Mouse (Mus musculus): ENCODE data around the gene Greb1. TPM values are rescaled to one million over a fixed set of nuclear protein-coding genes. Genes with fewer than 3 reads are reported as not detected.

Gene Greb1
- polyA plus RNA-seq, 1 experiment: 0.44 TPM

DNA sequence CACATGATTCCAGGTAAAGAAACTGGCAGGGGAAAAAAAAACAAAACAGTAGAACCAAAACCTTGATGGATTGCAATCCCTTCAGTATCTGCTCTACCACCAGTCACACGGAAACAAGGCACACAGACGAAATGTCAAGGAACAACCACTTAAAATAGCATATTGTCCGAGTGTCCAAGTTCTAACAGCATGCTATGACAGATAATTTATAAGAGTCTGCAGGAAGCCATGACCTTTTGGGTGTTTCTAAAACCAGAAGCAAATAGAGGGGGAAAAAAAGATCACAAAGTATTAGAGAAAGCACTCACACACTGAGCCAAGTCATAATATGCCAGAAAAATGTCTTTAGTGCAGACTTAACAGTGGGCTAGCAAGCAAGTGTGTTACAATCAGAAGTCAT is 32.4 kb downstream of the Greb1 start:
- no peaks in the 10 kb centered on the region for H3K79me2 ChIP-seq (ENCODE audit: control insufficient read depth, insufficient read depth)
- peaks cover 17% of the 10 kb centered on the region for H3K27me3 ChIP-seq (ENCODE audit: control insufficient read depth, insufficient read depth, insufficient read length)
- no peak overlapping the region for H3ac ChIP-seq (ENCODE audit: control insufficient read depth, insufficient read length)
- H3K4me2 ChIP-seq (ENCODE audit: low read depth): no peak overlapping the region
- no peak overlapping the region for H3K4me3 ChIP-seq
- H3K36me3 ChIP-seq (ENCODE audit: control insufficient read depth, insufficient read depth): no peaks in the 10 kb centered on the region
- TF ChIP-seq POLR2AphosphoS2 (IDR thresholded peaks at IDR 0.05; ENCODE audit: insufficient read length, low read depth) (no peak), REST (IDR thresholded peaks at IDR 0.05; ENCODE audit: insufficient read depth, insufficient read length) (no peak), MAX (IDR thresholded peaks at IDR 0.05; ENCODE audit: low read depth) (no peak), USF1 (IDR thresholded peaks at IDR 0.05; ENCODE audit: low read depth) (no peak), TCF12 (IDR thresholded peaks at IDR 0.05; ENCODE audit: insufficient read depth, poor library complexity, severe bottlenecking) (no peak), CEBPB (IDR thresholded peaks at IDR 0.05; ENCODE audit: insufficient read depth, poor library complexity, severe bottlenecking) (no peak), TCF3 (IDR thresholded peaks at IDR 0.05; ENCODE audit: insufficient read length, low read depth) (no peak), POLR2A (IDR thresholded peaks at IDR 0.05; ENCODE audit: insufficient read length, low read depth) (no peak), MYOG (IDR thresholded peaks at IDR 0.05; ENCODE audit: control insufficient read depth in 1 of 3, insufficient read depth in 1 of 3, insufficient read length in 2 of 3, low read depth in 2 of 3) (no peak), SRF (IDR thresholded peaks at IDR 0.05; ENCODE audit: control insufficient read depth, insufficient read length, low read depth) (no peak), MYOD1 (IDR thresholded peaks at IDR 0.05; ENCODE audit: control insufficient read depth in 1 of 3, insufficient read length in 2 of 3, low read depth in 2 of 3) (no peak), E2F4 (IDR thresholded peaks at IDR 0.05; ENCODE audit: insufficient read depth) (no peak)

DNA sequence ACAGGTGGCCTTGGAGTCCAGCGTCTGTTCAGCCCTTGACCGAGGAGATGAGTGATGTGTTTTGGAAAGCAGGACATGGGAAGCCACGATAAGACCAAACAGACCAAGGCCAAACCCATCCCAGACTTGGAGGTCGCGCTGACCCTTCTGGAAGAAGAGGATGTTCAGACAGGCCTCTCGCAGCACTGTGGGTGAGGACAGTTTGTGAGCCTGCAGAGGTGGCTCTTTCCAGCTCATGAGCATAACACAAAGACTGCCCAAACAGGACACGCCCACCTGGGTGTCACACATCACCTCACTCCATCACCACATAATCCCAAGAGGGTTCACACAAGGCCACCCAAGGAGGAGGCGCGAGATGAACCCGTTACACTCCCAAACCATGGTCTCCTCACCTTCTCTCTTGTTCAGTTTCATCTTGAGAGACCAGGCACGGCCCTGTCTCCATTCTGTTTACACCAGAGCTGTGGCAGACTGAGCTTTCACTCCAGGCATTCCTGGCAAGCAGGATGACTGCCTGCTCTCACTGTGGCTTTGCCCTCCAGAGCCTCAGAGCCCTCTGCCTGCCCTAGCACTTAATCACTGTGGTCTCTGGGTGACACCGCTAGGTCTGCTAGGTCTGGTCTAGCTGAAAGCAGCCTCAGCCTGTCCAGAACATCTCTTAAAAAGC is 35.8 kb downstream of the Greb1 start:
- H3K4me3 ChIP-seq: no peak overlapping the region
- no peak overlapping the region for H3ac ChIP-seq (ENCODE audit: control insufficient read depth, insufficient read length)
- no peaks in the 10 kb centered on the region for H3K36me3 ChIP-seq (ENCODE audit: control insufficient read depth, insufficient read depth)
- peaks cover 6% of the 10 kb centered on the region for H3K27me3 ChIP-seq (ENCODE audit: control insufficient read depth, insufficient read depth, insufficient read length)
- H3K4me2 ChIP-seq (ENCODE audit: low read depth): no peak overlapping the region
- TF ChIP-seq POLR2A (IDR thresholded peaks at IDR 0.05; ENCODE audit: insufficient read length, low read depth) (no peak), CEBPB (IDR thresholded peaks at IDR 0.05; ENCODE audit: insufficient read depth, poor library complexity, severe bottlenecking) (no peak), MYOG (IDR thresholded peaks at IDR 0.05; ENCODE audit: control insufficient read depth in 1 of 3, insufficient read depth in 1 of 3, insufficient read length in 2 of 3, low read depth in 2 of 3) (no peak), POLR2AphosphoS2 (IDR thresholded peaks at IDR 0.05; ENCODE audit: insufficient read length, low read depth) (no peak), USF1 (IDR thresholded peaks at IDR 0.05; ENCODE audit: low read depth) (no peak), TCF3 (IDR thresholded peaks at IDR 0.05; ENCODE audit: insufficient read length, low read depth) (no peak), E2F4 (IDR thresholded peaks at IDR 0.05; ENCODE audit: insufficient read depth) (no peak), REST (IDR thresholded peaks at IDR 0.05; ENCODE audit: insufficient read depth, insufficient read length) (no peak), MYOD1 (IDR thresholded peaks at IDR 0.05; ENCODE audit: control insufficient read depth in 1 of 3, insufficient read length in 2 of 3, low read depth in 2 of 3) (no peak), TCF12 (IDR thresholded peaks at IDR 0.05; ENCODE audit: insufficient read depth, poor library complexity, severe bottlenecking) (no peak), SRF (IDR thresholded peaks at IDR 0.05; ENCODE audit: control insufficient read depth, insufficient read length, low read depth) (no peak)
- no peaks in the 10 kb centered on the region for H3K79me2 ChIP-seq (ENCODE audit: control insufficient read depth, insufficient read depth)

DNA sequence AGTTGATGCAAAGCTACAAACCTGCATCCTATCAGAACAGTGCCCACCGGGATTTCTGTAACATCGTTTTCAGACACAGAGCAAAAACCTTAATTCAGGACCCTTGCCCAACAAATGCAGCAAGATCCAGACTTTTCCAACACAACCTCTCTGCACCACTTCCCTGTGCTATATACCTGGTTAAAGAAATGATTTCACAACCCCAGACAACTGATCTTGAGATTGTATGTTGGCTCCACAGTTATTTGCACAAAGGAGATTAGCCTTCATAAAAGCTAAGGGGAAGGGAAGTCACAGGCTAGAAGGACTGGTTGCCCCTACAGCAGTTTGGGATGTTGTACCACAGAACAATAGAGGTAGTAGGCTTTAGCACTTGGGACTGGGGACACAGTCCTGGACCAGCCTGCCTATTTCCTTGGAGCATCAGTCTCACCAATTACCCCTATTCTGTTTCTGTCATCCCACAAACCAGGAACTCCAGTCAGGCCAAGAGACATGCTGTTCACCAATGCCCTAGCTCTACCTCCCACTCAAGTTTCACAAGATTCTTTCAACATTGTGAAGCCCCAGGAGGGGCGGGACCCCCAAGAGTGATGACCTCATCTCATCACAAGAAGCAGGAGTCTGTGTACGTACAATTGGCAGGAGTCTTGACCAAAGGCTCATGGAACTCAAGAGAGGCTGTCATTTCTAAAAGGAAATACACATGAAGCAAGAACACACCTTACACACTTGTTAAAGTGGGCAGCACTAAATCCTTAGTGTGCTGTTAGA is 36.9 kb downstream of the Greb1 start:
- TF ChIP-seq MYOG (IDR thresholded peaks at IDR 0.05; ENCODE audit: control insufficient read depth in 1 of 3, insufficient read depth in 1 of 3, insufficient read length in 2 of 3, low read depth in 2 of 3): no peak
- no peak for TF ChIP-seq MAX (IDR thresholded peaks at IDR 0.05; ENCODE audit: low read depth)
- no peak for TF ChIP-seq CEBPB (IDR thresholded peaks at IDR 0.05; ENCODE audit: insufficient read depth, poor library complexity, severe bottlenecking)
- TF ChIP-seq TCF3 (IDR thresholded peaks at IDR 0.05; ENCODE audit: insufficient read length, low read depth): no peak
- no peak for TF ChIP-seq POLR2A (IDR thresholded peaks at IDR 0.05; ENCODE audit: insufficient read length, low read depth)
- TF ChIP-seq POLR2AphosphoS2 (IDR thresholded peaks at IDR 0.05; ENCODE audit: insufficient read length, low read depth): no peak
- no peak for TF ChIP-seq REST (IDR thresholded peaks at IDR 0.05; ENCODE audit: insufficient read depth, insufficient read length)
- TF ChIP-seq TCF12 (IDR thresholded peaks at IDR 0.05; ENCODE audit: insufficient read depth, poor library complexity, severe bottlenecking): no peak
- TF ChIP-seq E2F4 (IDR thresholded peaks at IDR 0.05; ENCODE audit: insufficient read depth): no peak
- TF ChIP-seq USF1 (IDR thresholded peaks at IDR 0.05; ENCODE audit: low read depth): no peak
- no peak for TF ChIP-seq MYOD1 (IDR thresholded peaks at IDR 0.05; ENCODE audit: control insufficient read depth in 1 of 3, insufficient read length in 2 of 3, low read depth in 2 of 3)
- TF ChIP-seq SRF (IDR thresholded peaks at IDR 0.05; ENCODE audit: control insufficient read depth, insufficient read length, low read depth): no peak
- Histone ChIP-seq H3K4me3 (no peak overlapping the region), H3ac (ENCODE audit: control insufficient read depth, insufficient read length) (no peak overlapping the region), H3K27me3 (ENCODE audit: control insufficient read depth, insufficient read depth, insufficient read length) (peaks cover 4% of the 10 kb centered on the region), H3K4me2 (ENCODE audit: low read depth) (no peak overlapping the region), H3K36me3 (ENCODE audit: control insufficient read depth, insufficient read depth) (no peaks in the 10 kb centered on the region), H3K79me2 (ENCODE audit: control insufficient read depth, insufficient read depth) (no peaks in the 10 kb centered on the region)

DNA sequence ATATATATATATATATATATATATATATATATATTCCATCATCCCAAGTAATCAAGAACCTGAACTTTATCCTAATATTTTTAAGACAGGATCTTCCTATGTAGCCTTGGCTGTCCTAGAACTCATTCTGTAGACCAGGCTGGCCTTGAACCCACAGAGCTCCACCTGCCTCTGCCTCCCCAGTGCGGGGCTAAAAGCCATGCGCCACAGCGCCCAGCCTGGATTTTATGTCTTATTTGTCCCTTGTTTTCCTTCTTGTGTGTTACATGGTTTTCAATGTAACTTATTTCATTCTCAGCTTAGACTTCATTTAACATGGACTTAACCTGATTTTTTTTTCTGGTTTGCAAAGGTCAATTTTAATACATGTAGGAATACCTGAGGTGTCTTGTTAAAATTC is 39.2 kb downstream of the Greb1 start:
- H3K27me3 ChIP-seq (ENCODE audit: control insufficient read depth, insufficient read depth, insufficient read length): no peaks in the 10 kb centered on the region
- TF ChIP-seq TCF12 (IDR thresholded peaks at IDR 0.05; ENCODE audit: insufficient read depth, poor library complexity, severe bottlenecking) (no peak), MYOD1 (IDR thresholded peaks at IDR 0.05; ENCODE audit: control insufficient read depth in 1 of 3, insufficient read length in 2 of 3, low read depth in 2 of 3) (no peak), MYOG (IDR thresholded peaks at IDR 0.05; ENCODE audit: control insufficient read depth in 1 of 3, insufficient read depth in 1 of 3, insufficient read length in 2 of 3, low read depth in 2 of 3) (no peak), POLR2A (IDR thresholded peaks at IDR 0.05; ENCODE audit: insufficient read length, low read depth) (no peak), E2F4 (IDR thresholded peaks at IDR 0.05; ENCODE audit: insufficient read depth) (no peak), POLR2AphosphoS2 (IDR thresholded peaks at IDR 0.05; ENCODE audit: insufficient read length, low read depth) (no peak), USF1 (IDR thresholded peaks at IDR 0.05; ENCODE audit: low read depth) (no peak), MAX (IDR thresholded peaks at IDR 0.05; ENCODE audit: low read depth) (no peak), REST (IDR thresholded peaks at IDR 0.05; ENCODE audit: insufficient read depth, insufficient read length) (no peak), CEBPB (IDR thresholded peaks at IDR 0.05; ENCODE audit: insufficient read depth, poor library complexity, severe bottlenecking) (no peak), TCF3 (IDR thresholded peaks at IDR 0.05; ENCODE audit: insufficient read length, low read depth) (no peak), SRF (IDR thresholded peaks at IDR 0.05; ENCODE audit: control insufficient read depth, insufficient read length, low read depth) (no peak)
- H3K4me3 ChIP-seq: no peak overlapping the region
- H3ac ChIP-seq (ENCODE audit: control insufficient read depth, insufficient read length): no peak overlapping the region
- no peaks in the 10 kb centered on the region for H3K79me2 ChIP-seq (ENCODE audit: control insufficient read depth, insufficient read depth)
- no peaks in the 10 kb centered on the region for H3K36me3 ChIP-seq (ENCODE audit: control insufficient read depth, insufficient read depth)
- H3K4me2 ChIP-seq (ENCODE audit: low read depth): no peak overlapping the region

Data from myocyte (in vitro differentiated cells).